Mouse (Mus musculus): ENCODE results near the gene Rora. TPM values are rescaled to one million over a fixed set of nuclear protein-coding genes. Genes with fewer than 3 reads are reported as not detected.

The Rora gene
- polyA plus RNA-seq, 1 experiment from 2014 or later = 3.8 TPM

GRCm38 (mm10) chr9:69306734-69307528 is 653.3 kb downstream of the Rora start:
- Histone ChIP-seq H3K4me1 (replicated peaks; ENCODE audit: control insufficient read depth, insufficient read depth, low read length) (no peaks in the 10 kb centered on the region), H3K27me3 (ENCODE audit: control insufficient read depth, insufficient read depth, low read length) (no peaks in the 10 kb centered on the region), H3K9ac (ENCODE audit: low read depth, low read length) (no peak overlapping the region), H3K36me3 (ENCODE audit: control insufficient read depth, insufficient read depth, low read length) (no peaks in the 10 kb centered on the region), H3K4me3 (ENCODE audit: low read depth, low read length) (no peak overlapping the region), H3K27ac (ENCODE audit: low read depth, low read length) (no peak overlapping the region), H3K4me2 (replicated peaks; ENCODE audit: low read depth, low read length) (no peak overlapping the region), H3K9me3 (ENCODE audit: control insufficient read depth, low read length) (no peaks in the 10 kb centered on the region)
- ATAC-seq (ENCODE audit: low FRiP score) (no peak), DNase-seq (ENCODE audit: low spot score) (no peak)
- WGBS = 84% methylated on average over 9 of the region's 9 CpGs

- Histone ChIP-seq H3K9ac (ENCODE audit: low read depth, low read length) (no peak overlapping the region), H3K36me3 (ENCODE audit: control insufficient read depth, insufficient read depth, low read length) (no peaks in the 10 kb centered on the region), H3K9me3 (ENCODE audit: control insufficient read depth, low read length) (no peaks in the 10 kb centered on the region), H3K27me3 (ENCODE audit: control insufficient read depth, insufficient read depth, low read length) (no peaks in the 10 kb centered on the region), H3K4me1 (replicated peaks; ENCODE audit: control insufficient read depth, insufficient read depth, low read length) (no peaks in the 10 kb centered on the region), H3K27ac (ENCODE audit: low read depth, low read length) (no peak overlapping the region), H3K4me2 (replicated peaks; ENCODE audit: low read depth, low read length) (no peak overlapping the region), H3K4me3 (ENCODE audit: low read depth, low read length) (no peak overlapping the region)
- DNase-seq (ENCODE audit: low spot score) (no peak), ATAC-seq (ENCODE audit: low FRiP score) (no peak)
- 87% methylated on average over 11 of the region's 11 CpGs for WGBS
Observed at GRCm38 (mm10) chr9:69307974-69308373, 654.4 kb downstream of the Rora start.

- 80% methylated on average over 12 of the region's 12 CpGs for WGBS
- Histone ChIP-seq H3K4me2 (replicated peaks; ENCODE audit: low read depth, low read length) (no peak overlapping the region), H3K27me3 (ENCODE audit: control insufficient read depth, insufficient read depth, low read length) (no peaks in the 10 kb centered on the region), H3K4me1 (replicated peaks; ENCODE audit: control insufficient read depth, insufficient read depth, low read length) (no peaks in the 10 kb centered on the region), H3K4me3 (ENCODE audit: low read depth, low read length) (no peak overlapping the region), H3K9ac (ENCODE audit: low read depth, low read length) (no peak overlapping the region), H3K9me3 (ENCODE audit: control insufficient read depth, low read length) (no peaks in the 10 kb centered on the region), H3K36me3 (ENCODE audit: control insufficient read depth, insufficient read depth, low read length) (no peaks in the 10 kb centered on the region), H3K27ac (ENCODE audit: low read depth, low read length) (no peak overlapping the region)
- DNase-seq (ENCODE audit: low spot score) = no peak
- ATAC-seq (ENCODE audit: low FRiP score) = no peak
Observed at GRCm38 (mm10) chr9:69310524-69310923, 656.9 kb downstream of the Rora start.

GRCm38 (mm10) chr9:69313297-69313696 is 659.7 kb downstream of the Rora start:
- Histone ChIP-seq H3K9me3 (ENCODE audit: control insufficient read depth, low read length) (no peaks in the 10 kb centered on the region), H3K4me2 (replicated peaks; ENCODE audit: low read depth, low read length) (no peak overlapping the region), H3K4me1 (replicated peaks; ENCODE audit: control insufficient read depth, insufficient read depth, low read length) (no peaks in the 10 kb centered on the region), H3K9ac (ENCODE audit: low read depth, low read length) (no peak overlapping the region), H3K4me3 (ENCODE audit: low read depth, low read length) (no peak overlapping the region), H3K27me3 (ENCODE audit: control insufficient read depth, insufficient read depth, low read length) (no peaks in the 10 kb centered on the region), H3K27ac (ENCODE audit: low read depth, low read length) (no peak overlapping the region), H3K36me3 (ENCODE audit: control insufficient read depth, insufficient read depth, low read length) (no peaks in the 10 kb centered on the region)
- 78% methylated on average over 3 of the region's 3 CpGs for WGBS
- DNase-seq (ENCODE audit: low spot score) (no peak), ATAC-seq (ENCODE audit: low FRiP score) (no peak)

GRCm38 (mm10) chr9:69314451-69315210 is 661.0 kb downstream of the Rora start:
- Histone ChIP-seq H3K27me3 (ENCODE audit: control insufficient read depth, insufficient read depth, low read length) (no peaks in the 10 kb centered on the region), H3K27ac (ENCODE audit: low read depth, low read length) (no peak overlapping the region), H3K36me3 (ENCODE audit: control insufficient read depth, insufficient read depth, low read length) (no peaks in the 10 kb centered on the region), H3K4me1 (replicated peaks; ENCODE audit: control insufficient read depth, insufficient read depth, low read length) (no peaks in the 10 kb centered on the region), H3K9ac (ENCODE audit: low read depth, low read length) (no peak overlapping the region), H3K4me3 (ENCODE audit: low read depth, low read length) (no peak overlapping the region), H3K9me3 (ENCODE audit: control insufficient read depth, low read length) (no peaks in the 10 kb centered on the region), H3K4me2 (replicated peaks; ENCODE audit: low read depth, low read length) (no peak overlapping the region)
- DNase-seq (ENCODE audit: low spot score) = no peak
- 83% methylated on average over 9 of the region's 9 CpGs for WGBS
- ATAC-seq (ENCODE audit: low FRiP score) = no peak

- WGBS = 79% methylated on average over 3 of the region's 3 CpGs
- DNase-seq (ENCODE audit: low spot score) = no peak
Observed at GRCm38 (mm10) chr9:69317527-69318115, 664.0 kb downstream of the Rora start.

GRCm38 (mm10) chr9:69319434-69319833 is 665.8 kb downstream of the Rora start:
- Histone ChIP-seq H3K27ac (ENCODE audit: low read depth, low read length) (no peak overlapping the region), H3K4me2 (replicated peaks; ENCODE audit: low read depth, low read length) (no peak overlapping the region), H3K4me3 (ENCODE audit: low read depth, low read length) (no peak overlapping the region), H3K27me3 (ENCODE audit: control insufficient read depth, insufficient read depth, low read length) (no peaks in the 10 kb centered on the region), H3K9ac (ENCODE audit: low read depth, low read length) (no peak overlapping the region), H3K4me1 (replicated peaks; ENCODE audit: control insufficient read depth, insufficient read depth, low read length) (no peaks in the 10 kb centered on the region), H3K9me3 (ENCODE audit: control insufficient read depth, low read length) (no peaks in the 10 kb centered on the region), H3K36me3 (ENCODE audit: control insufficient read depth, insufficient read depth, low read length) (no peaks in the 10 kb centered on the region)
- no peak for DNase-seq (ENCODE audit: low spot score)
- WGBS = 94% methylated on average over 6 of the region's 6 CpGs
- no peak for ATAC-seq (ENCODE audit: low FRiP score)

More at GRCm38 (mm10) chr9:69317527-69318115, 664.0 kb downstream of the Rora start:
- Histone ChIP-seq H3K4me2 (replicated peaks; ENCODE audit: low read depth, low read length) (no peak overlapping the region), H3K36me3 (ENCODE audit: control insufficient read depth, insufficient read depth, low read length) (no peaks in the 10 kb centered on the region), H3K4me1 (replicated peaks; ENCODE audit: control insufficient read depth, insufficient read depth, low read length) (no peaks in the 10 kb centered on the region), H3K9me3 (ENCODE audit: control insufficient read depth, low read length) (no peaks in the 10 kb centered on the region), H3K9ac (ENCODE audit: low read depth, low read length) (no peak overlapping the region), H3K4me3 (ENCODE audit: low read depth, low read length) (no peak overlapping the region), H3K27me3 (ENCODE audit: control insufficient read depth, insufficient read depth, low read length) (no peaks in the 10 kb centered on the region), H3K27ac (ENCODE audit: low read depth, low read length) (no peak overlapping the region)
- no peak for ATAC-seq (ENCODE audit: low FRiP score)

GRCm38 (mm10) chr9:69319913-69320634 is 666.5 kb downstream of the Rora start:
- WGBS = 85% methylated on average over 10 of the region's 10 CpGs
- DNase-seq (ENCODE audit: low spot score) = no peak

More at GRCm38 (mm10) chr9:69319913-69320634, 666.5 kb downstream of the Rora start:
- H3K4me3 ChIP-seq (ENCODE audit: low read depth, low read length) = no peak overlapping the region
- no peaks in the 10 kb centered on the region for H3K4me1 ChIP-seq (replicated peaks; ENCODE audit: control insufficient read depth, insufficient read depth, low read length)
- no peaks in the 10 kb centered on the region for H3K27me3 ChIP-seq (ENCODE audit: control insufficient read depth, insufficient read depth, low read length)
- no peak overlapping the region for H3K27ac ChIP-seq (ENCODE audit: low read depth, low read length)
- H3K4me2 ChIP-seq (replicated peaks; ENCODE audit: low read depth, low read length) = no peak overlapping the region
- H3K9ac ChIP-seq (ENCODE audit: low read depth, low read length) = no peak overlapping the region
- ATAC-seq (ENCODE audit: low FRiP score) = no peak
- no peaks in the 10 kb centered on the region for H3K36me3 ChIP-seq (ENCODE audit: control insufficient read depth, insufficient read depth, low read length)
- H3K9me3 ChIP-seq (ENCODE audit: control insufficient read depth, low read length) = no peaks in the 10 kb centered on the region
